Mouse (Mus musculus) liver, embryonic 15.5 days (tissue): ENCODE data around the gene Psma1. TPM values are rescaled to one million over a fixed set of nuclear protein-coding genes. Genes with fewer than 3 reads are reported as not detected.

ENCODE experiments used
- polyA plus RNA-seq: library from polyadenylated mRNA; unstranded; fragments of >200 nt; fragmentation: Nextera tagmentation; extraction: Ambion mirVana; gene quantifications from 2 replicates; pipeline ENCODE4 v1.2.1, GENCODE M21; 2015

Psma1 gene
- polyA plus RNA-seq, 1 experiment from 2014 or later: 245 TPM

Other genes with a start within 250 kb of the Psma1 start
- gene Rras2, start 158.3 kb downstream of the Psma1 start, polyA plus RNA-seq: 6.7 and 7.3 TPM in 2 replicates
- gene Copb1, start 21.4 kb downstream of the Psma1 start, polyA plus RNA-seq: 43.3 and 47.2 TPM in 2 replicates
- 1.8 and 2.1 TPM in 2 replicates for gene Pde3b, start 139.2 kb upstream of the Psma1 start, polyA plus RNA-seq